ENCODE assay signal across 9 mouse cellular contexts in the genomic region with DNA sequence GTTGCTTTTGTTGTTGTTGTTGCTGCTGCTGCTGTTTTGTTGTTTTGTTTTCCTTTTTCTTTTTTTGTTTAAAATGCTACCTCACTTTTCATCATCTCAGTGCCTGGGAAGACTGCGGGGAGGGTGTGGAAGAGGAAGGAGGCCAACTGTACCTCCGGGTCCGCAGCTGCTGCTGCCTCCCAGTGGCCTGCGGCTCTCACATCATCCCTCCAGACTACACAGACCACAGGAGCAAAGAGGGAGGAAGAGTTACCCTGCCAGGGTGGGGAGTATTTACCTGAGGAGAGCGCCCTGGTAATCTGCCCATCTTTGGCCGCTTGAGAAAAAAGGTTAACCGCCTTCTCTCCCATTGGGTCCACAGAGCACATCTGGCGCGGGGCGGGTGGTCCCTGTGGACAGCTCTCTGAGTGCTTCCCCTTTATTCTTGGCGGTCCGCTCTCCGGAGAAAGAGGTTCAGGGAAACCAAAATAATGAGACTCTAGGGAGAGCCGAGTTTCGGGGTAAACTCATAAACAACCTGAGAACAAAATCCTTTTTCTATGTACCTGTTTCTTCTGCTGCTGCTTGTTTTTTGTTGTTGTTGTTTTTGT. TPM values are rescaled to one million over a fixed set of nuclear protein-coding genes. Genes with fewer than 3 reads are reported as not detected.
A peak's percentile ranks its signal among the peaks of the same experiment; 100 is the strongest.
DNase-seq lines count a peak whose midpoint lies in the region; ATAC-seq and TF ChIP-seq lines count a peak whose summit lies in the region.
"Had no signal": no experiment of that assay in that cellular context is flagged by ENCODE, and none has a peak within 500 bp of the region (broad histone marks: within the 10 kb centered on the region; RNA-seq: fewer than 3 reads in every experiment).

No protein-coding gene starts in this region.

- no peak for ATAC-seq in lung, embryonic 14.5 days (ENCODE audit: insufficient read depth)
- ATAC-seq in common myeloid progenitor, adult 5-6 weeks (replicated peaks; ENCODE audit: low read depth, poor library complexity, severe bottlenecking) = peak; percentile 54
- no peak for ATAC-seq in hindbrain, embryonic 12.5 days (ENCODE audit: low FRiP score)

- H3K4me2 ChIP-seq in lung, embryonic 14.5 days = peak overlapping the region; percentile 16; the same call in 1 of the 2 replicates
- H3K4me2 ChIP-seq in hindbrain, embryonic 12.5 days (replicated peaks) = peak overlapping the region; percentile 34; the same call in 1 of the 2 replicates

- H3K9me3 ChIP-seq in lung, embryonic 14.5 days (ENCODE audit: low read depth, low read length) = no peaks in the 10 kb centered on the region
- no peaks in the 10 kb centered on the region for H3K9me3 ChIP-seq in hindbrain, embryonic 12.5 days (replicated peaks)

- H3K4me3 ChIP-seq in lung, embryonic 14.5 days (ENCODE audit: low read depth, low read length) = no peak overlapping the region
- H3K4me3 ChIP-seq in hindbrain, embryonic 12.5 days = no peak overlapping the region
- H3K4me3 ChIP-seq: erythroblast, embryonic 14.5 days had no signal

- H3K27ac ChIP-seq in lung, embryonic 14.5 days (ENCODE audit: low read depth) = no peak overlapping the region
- H3K27ac ChIP-seq in hindbrain, embryonic 12.5 days = no peak overlapping the region

- H3K9ac ChIP-seq in lung, embryonic 14.5 days = no peak overlapping the region
- H3K9ac ChIP-seq in hindbrain, embryonic 12.5 days = no peak overlapping the region

- TF ChIP-seq CTCF in lung, embryonic 14.5 days (IDR thresholded peaks at IDR 0.05; ENCODE audit: low read depth) = peak; percentile 74

- WGBS in lung, embryonic 14.5 days = 23% methylated on average over 15 of the region's 15 CpGs
- 20% methylated on average over 15 of the region's 15 CpGs for WGBS in hindbrain, embryonic 12.5 days

- DNase-seq in lung, embryonic 14.5 days = peak; percentile 66
- DNase-seq in lung, postnatal 14 days = no peak
- peak; percentile 45 for DNase-seq in lung, postnatal 10 days
- no peak for DNase-seq in spleen, postnatal 36 days (ENCODE audit: low spot score in 2 of 2)
- no peak for DNase-seq in right cerebral cortex, postnatal 36 days (ENCODE audit: low spot score in 2 of 2)
- DNase-seq in layer of hippocampus, adult 11-12 months (ENCODE audit: low spot score) = no peak

- H3K36me3 ChIP-seq in lung, embryonic 14.5 days (ENCODE audit: insufficient read depth) = no peaks in the 10 kb centered on the region
- no peaks in the 10 kb centered on the region for H3K36me3 ChIP-seq in hindbrain, embryonic 12.5 days

- H3K27me3 ChIP-seq in lung, embryonic 14.5 days (ENCODE audit: insufficient read depth, low read length) = no peaks in the 10 kb centered on the region
- 0 out of 2 replicates have a peak, but pooled peaks cover 3% of the 10 kb centered on the region for H3K27me3 ChIP-seq in hindbrain, embryonic 12.5 days

- H3K4me1 ChIP-seq in lung, embryonic 14.5 days (ENCODE audit: insufficient read depth) = peaks cover 17% of the 10 kb centered on the region
- H3K4me1 ChIP-seq in hindbrain, embryonic 12.5 days = peaks cover 3% of the 10 kb centered on the region; the same call in 1 of the 2 replicates

RNA-seq across cellular contexts. Expression of a gene that starts 10.1 kb away (rescaled TPM):
- polyA plus RNA-seq in lung, embryonic 14.5 days (2014; fragmentation: Nextera tagmentation; extraction: Ambion mirVana) = 716 and 730 TPM in 2 replicates
- 954 and 1,077 TPM in 2 replicates for total RNA-seq in common myeloid progenitor, adult 5-6 weeks (2017)
- 662 and 667 TPM in 2 replicates for polyA plus RNA-seq in hindbrain, embryonic 12.5 days (2016; fragmentation: Nextera tagmentation; extraction: Ambion mirVana)

RNA-seq across cellular contexts. Expression of a gene that starts 14.5 kb away (rescaled TPM):
- polyA plus RNA-seq in lung, embryonic 14.5 days (2014; fragmentation: Nextera tagmentation; extraction: Ambion mirVana) = 103 and 104 TPM in 2 replicates
- 94.7 and 123 TPM in 2 replicates for total RNA-seq in common myeloid progenitor, adult 5-6 weeks (2017)
- polyA plus RNA-seq in hindbrain, embryonic 12.5 days (2016; fragmentation: Nextera tagmentation; extraction: Ambion mirVana) = 150 and 152 TPM in 2 replicates

Comparison
In these comparisons a context has a peak if more than half of its experiments do, and no peak if none do; other contexts are left out.
1. DNase-seq: peak in lung, embryonic 14.5 days (single experiment) and lung, postnatal 10 days (single experiment); none in lung, postnatal 14 days (single experiment), spleen, postnatal 36 days (0 of 2), right cerebral cortex, postnatal 36 days (0 of 2) and layer of hippocampus, adult 11-12 months (single experiment).